Mouse (Mus musculus) thymus, postnatal 0 days (tissue): ENCODE data around the gene Icosl. TPM values are rescaled to one million over a fixed set of nuclear protein-coding genes. Genes with fewer than 3 reads are reported as not detected.
"Not testable (repeated sequence)": the region's sequence is repeated elsewhere in the genome, so short reads cannot be mapped to it uniquely, and the experiment has no call there.

Source experiments
- DNase-seq: peaks from one replicate; pipeline ENCODE4 v3.0.0-alpha.2; 2015; ENCODE audit warnings: low spot score
- polyA plus RNA-seq: library from polyadenylated mRNA; unstranded; fragments of >200 nt; fragmentation: Nextera tagmentation; extraction: Ambion mirVana; gene quantifications from 2 replicates; pipeline ENCODE4 v1.2.1, GENCODE M21; 2015

The Icosl gene
- polyA plus RNA-seq, 1 experiment from 2014 or later: 6.2 TPM

DNA sequence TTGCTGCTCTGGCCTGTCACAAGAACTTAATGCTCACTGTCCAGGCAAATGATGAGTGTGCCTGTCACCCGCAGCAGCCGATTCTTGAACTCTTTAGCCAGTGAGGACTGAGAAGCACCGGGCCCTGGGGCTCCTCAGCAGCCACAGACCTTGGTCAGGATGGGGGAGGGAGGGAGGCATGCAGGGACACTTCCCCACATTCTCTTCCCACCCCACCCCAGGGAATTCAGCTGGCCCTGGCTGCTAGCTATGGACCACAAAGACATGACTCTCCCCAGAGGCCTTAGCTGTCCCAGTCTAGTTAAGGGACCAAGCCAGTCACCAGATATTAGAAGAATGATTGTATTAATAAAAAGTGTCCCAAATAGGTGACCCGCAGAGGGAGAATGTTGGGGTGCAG lies 5.0 kb downstream of the Icosl start:
- DNase-seq: no peak

DNA sequence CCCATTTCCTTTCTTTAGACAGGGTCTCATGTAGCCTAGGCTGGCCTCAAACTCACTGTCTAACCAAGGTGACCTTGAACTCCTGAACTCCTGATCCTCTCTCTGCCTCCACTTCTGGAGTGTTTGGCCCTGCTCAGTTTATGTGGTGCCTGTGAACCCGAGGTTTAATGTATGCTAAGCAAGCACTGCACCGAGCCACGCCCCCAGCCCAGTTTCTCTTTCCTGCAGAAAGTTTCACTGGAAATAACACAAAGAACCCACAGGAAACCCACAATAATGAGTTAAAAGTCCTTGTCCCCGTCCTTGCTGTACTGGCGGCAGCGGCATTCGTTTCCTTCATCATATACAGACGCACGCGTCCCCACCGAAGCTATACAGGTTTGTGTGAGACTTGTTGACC lies 5.9 kb downstream of the Icosl start:
- peak; percentile 54 for DNase-seq

DNA sequence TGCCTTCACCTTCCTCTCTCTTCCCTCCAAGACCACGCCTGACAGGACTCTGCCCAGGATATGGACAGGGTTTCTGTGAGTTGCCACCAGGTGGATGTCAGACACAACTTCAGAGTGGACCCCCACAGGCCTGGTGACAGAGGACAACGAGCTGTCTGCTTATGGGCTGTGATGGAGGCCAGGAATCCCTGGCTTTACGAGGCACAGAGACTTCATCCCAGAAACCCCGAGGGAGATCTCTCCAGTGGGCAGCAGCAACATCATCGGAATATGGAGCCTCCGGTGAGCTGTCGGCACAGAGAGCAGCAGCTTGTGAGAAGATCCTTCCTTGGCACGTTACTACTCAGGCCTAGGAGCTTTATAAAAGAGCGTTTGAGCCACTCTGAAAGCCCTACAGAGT lies 8.8 kb downstream of the Icosl start:
- DNase-seq: no peak

DNA sequence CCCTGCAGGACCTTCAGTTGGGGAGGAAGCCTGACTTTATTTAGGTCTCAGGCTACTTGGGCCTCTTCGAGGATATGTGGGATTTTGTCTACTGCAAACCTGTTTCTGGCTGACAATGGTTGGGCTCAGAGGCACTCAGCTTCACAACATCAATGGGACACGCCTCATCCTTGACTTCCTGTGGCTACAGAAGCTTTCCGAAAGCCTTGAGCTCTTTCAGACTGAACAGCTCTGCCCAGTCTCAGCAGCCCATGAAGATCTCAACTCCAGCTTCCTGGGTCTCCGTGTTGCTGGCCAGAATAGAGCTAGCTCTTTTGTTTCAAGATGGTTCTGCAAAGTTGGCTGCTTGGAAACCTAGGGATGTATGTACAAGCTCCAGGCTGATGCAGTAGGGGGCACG lies 9.2 kb downstream of the Icosl start:
- DNase-seq: peak; percentile 26

DNA sequence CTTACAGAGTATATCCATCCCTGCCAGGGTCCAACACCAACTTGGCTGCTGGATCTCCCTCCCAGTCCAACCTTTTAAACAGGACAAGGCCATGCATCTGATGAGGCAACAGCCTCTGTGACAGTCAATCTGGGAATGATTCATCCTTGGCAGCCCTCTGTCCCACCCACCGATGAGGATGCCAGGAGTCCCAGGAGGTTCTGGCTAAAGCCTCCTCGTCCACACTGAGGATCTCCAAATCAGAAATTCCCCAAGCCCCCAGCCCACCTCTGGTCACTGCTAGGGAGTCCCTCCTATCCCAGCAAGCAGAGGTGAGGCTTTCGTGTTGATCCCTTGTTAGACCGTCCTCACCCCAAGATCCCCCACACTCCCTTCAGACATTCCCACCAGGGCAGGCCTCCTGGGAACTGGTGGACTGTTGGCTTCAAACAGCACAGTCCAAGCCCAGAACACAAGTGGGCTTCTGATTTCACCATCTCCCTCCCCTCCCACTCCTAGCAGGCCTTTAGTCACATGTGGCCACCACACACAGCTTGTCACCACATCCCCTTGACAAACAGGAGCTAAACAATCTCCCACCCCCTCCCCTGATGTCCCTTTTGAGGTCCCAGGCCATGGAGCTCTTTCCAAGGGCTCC lies 11.0 kb downstream of the Icosl start:
- no peak for DNase-seq

DNA sequence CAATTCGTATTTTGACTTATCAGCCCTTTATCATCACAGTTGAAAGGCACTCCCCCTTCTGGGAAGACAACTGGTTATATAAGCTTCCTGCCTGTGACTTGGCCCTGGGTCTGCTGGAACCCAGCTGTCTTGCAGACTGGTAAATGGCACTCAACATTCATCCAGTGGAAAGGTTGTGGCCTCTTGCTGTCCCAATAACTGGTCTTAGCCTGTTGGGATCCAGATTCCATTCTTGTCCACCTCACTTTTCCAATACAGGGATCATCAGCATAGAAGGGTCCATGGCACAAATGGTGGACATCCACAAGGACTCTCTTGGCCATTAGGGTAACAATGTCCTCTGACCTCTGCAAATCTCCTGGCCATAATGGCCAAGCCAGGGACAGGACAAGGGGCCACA lies 15.0 kb downstream of the Icosl start:
- no peak for DNase-seq

DNA sequence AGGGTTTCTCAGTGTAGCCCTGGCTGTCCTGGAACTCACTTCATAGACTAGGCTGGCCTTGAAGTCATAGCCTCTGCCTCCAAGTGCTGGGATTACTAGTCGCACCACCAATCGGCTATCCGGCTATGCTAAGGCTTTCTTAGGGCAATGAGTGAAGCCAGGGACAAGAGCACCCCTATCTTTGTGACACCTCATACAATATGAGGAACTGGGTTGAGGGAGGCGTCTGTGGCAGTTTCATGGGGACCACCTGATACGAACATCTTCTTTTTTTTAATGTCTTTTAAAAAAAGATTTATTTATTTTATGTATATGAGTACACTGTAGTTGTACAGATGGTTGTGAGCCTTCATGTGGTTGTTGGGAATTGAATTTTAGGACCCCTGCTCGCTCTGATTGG lies 16.6 kb downstream of the Icosl start:
- no peak for DNase-seq

DNA sequence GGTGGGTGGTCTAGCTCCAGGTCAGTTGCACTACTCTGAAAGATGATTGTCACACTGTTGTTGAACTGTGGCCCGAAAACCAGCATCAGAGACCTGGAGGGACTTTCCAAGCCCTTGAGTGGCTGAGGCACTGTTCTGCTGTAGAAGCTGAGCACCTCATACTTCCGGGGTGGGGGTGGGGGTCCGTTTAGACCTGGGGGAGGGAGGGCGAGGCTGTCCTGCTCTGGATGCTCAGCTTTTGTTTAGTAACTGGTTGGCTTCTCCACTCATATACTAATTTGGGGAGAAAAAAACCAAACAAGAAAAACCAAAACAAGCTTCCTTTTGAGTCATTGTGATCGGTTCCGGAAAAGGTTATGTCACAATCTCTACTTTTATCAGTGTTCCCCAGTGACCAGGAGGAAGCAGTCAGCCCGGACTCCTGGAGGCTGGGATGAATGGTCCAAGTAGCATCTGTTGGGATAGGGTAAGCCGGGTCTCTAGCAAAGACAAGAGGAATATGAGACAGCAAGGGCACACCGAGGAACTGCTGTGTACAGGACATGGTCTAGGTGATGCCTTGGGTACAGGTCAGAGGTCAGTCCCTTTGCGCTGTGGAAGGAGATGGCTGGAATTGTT lies 17.5 kb downstream of the Icosl start:
- DNase-seq: peak; percentile 14

DNA sequence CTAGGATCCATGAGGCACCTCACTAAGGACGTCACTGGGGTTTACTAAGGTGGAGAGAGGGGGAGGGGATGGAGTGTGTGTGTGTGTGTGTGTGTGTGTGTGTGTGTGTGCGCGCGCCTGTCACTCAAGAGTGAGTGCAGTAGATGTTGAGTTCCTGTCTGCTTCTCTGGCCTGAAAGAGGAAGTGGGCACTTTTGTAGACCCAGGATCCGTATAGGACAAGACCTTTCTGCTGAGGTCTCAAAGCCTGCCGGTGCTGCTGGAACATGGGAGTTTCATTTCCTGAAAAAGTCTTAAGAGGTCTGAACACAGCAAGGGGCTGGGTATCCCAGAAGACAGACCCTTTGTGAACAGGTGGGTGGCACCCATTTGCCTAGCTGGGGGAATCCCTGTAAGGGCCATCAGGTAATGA lies 18.0 kb downstream of the Icosl start:
- peak; percentile 46 for DNase-seq

DNA sequence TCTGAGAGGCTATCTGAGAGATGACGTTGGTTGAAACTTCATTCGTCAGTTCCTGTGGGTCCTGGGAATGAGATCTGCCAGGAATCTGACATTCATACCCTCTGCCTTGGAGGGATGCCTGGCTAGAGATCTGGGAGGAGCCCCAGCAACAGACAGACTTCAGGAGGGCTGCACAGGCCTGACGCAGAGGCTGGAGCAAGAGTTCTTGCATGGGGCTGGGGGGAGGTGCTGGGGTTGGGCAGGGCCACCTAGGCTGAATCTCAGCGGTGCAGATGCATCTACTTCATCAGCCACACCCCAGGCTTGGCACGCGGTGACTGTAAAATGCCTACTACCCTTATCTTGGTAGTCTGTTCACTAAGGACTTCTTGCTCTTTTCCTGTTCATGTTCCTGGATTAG lies 21.1 kb downstream of the Icosl start:
- DNase-seq: no peak

DNA sequence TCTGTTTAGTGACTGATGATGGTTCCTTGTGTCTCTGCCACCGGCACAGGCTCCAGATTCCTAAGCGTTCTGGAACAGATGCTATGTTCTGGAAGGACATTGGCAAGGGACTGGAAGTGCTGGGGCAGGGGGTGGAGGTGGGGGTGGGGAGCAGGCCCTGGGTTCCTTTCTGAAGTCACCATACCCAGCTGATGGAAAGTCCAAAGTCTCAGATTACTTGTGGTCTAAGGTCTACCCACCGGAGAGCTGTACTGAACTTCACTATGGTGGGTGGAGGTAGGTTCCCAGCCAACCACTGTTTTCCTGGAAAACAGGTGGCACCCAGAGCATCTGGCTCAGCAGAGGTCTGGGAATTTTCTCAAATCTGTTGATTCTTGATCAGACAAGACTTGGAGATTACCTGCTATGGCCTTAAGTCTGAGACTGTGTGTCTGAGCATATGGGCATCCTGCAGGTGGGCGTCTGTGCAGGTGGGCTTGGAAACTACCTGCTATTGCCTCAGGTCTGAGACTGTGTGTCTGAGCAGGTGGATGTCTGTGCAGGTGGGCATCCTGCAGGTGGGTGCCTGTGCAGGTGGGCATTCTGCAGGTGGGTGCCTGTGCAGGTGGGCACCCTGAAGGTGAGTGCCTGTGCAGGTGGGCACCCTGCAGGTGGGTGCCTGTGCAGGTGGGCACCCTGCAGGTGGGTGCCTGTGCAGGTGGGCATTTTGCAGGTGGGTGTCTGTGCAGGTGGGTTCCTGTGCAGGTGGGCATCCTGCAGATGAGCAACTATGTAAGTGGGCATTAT lies 21.8 kb downstream of the Icosl start:
- DNase-seq: no peak

DNA sequence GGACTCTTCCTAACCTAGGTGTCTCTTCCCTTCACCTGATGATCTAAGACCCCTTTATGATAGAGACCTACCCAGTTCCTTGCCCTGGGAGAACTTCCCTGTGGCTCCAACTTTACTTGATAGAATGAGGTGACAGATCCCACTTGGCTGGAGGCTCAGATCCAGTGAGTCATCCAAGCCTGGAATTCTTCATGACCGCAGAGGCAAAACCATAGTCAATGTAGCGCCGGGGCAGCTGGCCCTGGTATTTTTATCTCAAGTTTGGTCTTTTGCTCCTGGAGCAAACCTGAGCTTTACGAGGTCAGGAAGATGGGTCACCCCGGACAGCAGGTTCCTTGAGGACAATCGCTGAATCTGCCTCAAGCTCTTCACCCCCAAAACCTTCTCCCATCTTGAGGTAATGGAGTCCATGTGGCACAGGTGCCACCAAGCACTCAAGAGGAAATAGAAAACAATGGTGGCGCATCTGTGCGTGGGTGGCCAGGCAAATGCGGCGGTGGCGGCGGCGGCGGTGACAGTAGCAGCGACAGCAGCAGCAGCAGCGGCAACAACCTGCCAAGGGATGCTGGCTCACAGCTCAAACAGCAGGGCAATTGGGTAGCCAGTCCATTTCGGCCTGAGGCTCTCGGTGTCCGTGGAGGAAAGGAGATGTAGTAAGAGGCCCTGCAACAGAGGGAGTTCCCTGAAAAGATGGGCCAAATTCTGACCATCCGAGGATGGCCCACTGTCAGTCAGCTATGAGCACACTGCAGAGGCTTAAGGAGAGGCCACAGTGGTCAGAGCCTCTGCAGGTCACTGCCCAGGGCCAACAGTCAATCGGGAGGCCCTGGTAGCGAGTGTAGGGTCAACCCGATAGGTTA lies 23.0 kb downstream of the Icosl start:
- no peak for DNase-seq

DNA sequence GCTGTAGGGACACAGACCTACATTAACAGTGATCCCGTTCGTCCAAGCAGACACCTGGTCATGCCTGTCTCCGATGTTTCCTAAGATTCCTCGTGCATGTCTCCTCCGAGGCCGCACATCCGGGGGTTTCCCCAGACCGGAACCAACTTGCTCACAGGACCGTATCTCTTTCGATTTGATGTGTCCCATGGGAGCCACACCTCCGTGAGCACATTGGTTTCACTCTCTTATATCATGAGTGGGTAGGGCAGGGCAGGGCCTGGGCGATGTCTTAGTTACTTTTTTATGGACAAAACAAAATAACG lies 23.6 kb downstream of the Icosl start:
- DNase-seq: no peak

DNA sequence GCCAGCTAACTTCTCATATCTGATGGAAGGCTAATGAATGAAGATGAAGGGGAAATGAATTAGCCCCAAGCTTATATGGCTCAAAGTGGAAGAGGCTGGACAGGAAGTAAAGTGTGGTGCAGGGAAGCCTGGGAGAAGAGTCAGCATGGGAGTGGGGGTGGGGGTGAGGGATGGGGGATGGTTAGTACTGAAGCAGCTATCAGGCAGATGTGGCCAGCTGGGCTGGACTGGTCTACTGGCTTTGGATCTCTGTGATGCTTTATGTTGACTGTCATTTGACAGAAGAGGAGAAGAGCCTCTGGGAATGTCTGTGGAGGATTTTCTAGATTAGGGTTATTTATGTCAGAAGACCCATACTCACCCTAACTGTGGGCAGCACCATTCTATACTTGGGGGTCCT lies 26.1 kb downstream of the Icosl start:
- no peak for DNase-seq

DNA sequence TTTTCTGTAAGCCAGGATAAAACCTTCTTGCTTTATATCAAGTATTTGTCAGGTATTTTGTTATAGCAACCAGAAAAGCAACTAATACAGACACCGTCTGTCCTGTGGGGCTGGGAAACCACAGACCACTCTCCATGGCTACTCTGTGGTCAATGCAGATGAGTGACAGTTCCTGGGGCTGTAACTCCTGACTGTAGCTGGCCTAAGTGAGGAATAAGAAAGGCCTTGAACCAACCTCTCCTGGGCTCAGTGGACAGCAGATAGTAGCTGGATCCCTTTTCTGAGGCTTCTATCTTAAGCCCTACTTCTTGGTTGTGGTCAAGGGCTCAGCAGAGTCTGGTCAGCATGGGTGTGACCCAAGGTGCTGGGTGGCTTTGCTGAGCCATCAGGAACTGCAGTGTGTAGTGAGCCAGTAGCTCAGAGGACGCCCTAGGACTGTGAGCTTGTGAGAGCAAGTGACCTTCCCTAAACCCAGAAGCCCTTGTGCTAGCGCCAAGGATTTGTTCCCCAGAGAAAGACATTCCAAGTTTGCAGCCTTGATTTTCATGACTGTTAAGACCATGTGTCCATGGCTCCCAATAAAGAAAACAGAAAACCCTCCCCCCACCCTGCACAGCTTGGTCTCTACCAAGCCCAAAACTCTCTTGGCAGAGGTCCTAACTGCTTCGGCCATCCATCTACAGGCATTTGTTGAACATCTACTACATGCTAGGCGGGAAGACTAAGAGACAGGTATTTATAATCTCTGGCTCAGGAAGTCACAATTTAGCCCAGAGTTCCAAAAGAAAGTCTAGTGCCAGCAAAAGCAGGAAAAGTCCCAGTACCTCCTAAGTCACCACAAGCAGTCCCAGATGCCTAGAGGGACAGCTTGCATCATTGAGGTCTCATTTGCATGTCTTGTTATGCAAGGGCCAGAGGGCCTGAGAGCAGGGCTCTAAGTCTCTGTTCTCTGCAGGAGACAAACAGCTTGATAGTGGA lies 27.1 kb downstream of the Icosl start:
- DNase-seq: no peak

DNA sequence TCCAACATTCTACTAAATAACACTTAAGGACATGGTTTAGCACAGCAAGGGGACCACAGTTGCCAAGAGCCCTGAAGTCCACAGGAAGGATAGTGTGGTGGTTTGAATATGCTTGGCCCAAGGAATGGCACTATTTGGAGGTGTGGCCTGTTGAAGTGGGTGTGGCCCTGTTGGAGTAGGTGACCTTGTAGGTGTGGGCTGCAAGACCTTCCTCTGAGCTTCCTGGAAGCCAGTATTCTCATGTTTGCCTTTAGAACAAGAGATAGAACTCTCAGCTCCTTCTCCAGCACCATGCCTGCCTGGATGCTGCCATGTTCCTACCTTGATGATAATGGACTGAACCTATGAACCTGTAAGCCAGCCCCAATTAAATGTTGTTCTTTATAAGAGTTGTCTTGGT lies 30.8 kb downstream of the Icosl start:
- DNase-seq: not testable (repeated sequence)

DNA sequence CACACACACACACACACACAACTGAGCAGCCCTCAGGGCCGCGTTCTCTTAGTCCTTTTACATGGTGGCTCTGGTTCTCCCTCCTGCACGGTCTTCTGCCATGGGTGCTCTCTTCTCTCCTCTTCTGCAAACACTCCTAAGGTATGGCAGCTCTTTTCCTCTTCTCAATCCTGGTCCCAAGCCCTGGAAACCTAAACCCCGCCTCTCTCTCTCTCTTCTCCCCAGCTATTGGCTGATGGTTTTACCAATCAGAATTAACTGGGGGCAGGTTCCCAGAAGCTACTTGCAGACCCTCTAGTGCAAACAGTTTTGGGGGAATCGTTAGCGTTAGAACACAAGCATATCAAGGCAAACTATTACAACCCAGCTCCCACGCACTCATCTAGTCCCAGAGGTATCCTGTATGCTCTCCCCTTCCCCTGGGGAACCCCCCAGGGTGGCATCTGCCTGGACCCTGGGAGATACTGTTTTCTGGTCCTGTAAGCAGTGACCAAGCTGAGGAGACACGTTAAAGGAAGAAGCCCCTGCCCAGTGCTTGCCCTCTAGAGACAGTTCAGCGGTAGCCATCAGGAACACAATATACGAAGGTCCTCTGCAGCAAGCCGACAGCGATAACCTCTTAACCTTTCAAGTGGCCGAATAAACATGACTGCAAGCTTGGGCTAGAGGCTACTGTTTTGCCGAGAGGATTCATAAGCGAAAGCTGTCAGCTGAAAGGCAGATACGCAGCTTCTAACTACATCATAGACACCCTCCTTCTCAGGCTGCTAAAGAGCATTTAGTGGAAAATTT lies 32.1 kb downstream of the Icosl start:
- DNase-seq: no peak

DNA sequence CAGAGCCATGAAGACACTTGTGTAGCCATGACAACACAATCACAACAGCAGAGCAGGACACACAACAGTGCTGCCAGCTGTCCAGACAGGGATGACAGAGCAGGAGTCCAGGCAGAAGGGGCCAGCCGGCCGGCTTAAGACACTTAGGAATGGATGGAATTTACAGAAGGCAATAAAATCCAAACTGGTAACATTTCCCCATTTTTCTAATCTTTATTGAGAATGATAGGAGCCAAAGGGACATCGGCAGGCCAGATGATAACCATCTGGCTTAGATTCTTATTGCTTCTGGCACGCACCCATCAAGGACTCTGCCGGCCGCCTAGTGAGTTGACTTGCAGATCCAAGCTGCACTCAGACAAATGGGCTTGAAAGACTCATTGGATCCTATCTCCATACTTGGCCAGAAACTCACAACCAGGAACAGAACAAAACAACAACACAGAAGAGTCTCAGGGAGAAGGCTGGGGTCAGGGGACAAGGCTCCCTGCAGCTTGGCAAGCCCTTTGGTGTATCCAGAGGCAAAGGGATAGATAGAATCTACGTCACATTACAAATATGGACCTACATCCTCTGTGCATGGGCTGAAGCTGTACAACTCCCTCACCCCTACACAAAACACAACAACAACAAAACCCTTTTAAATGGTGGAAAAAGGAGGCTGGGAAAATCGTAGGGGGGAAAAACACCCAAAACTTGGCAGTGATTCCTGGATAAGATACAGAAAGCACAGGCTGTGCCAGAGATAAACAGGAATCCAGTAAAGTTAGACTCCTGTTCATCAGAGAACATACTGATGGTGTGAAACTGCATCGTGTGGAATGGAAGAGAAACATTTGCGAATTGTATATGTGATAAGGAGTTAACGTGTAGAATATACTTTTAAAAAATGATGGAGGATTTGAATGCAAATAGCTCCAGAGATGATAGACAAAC lies 35.7 kb downstream of the Icosl start:
- DNase-seq: no peak

DNA sequence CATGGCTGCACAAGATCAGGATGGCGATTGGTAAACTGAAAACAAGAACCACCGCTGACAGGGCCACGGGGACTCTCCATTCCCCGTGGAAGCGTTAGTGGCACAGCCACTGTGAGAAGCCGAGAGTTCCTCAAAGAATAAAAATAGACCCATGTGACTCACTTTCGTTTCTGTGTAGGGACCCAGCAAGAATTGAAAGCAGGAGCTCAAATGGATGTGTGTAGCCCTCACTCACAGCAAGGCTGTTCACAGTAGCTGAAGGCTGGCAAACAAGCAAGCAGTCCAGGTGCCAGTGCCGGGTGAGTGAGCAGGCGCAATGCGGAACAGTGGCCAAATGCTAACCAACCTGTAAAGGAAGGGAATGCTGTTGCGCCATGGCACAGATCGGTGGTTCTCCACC lies 36.4 kb downstream of the Icosl start:
- no peak for DNase-seq
